In the genomic region with DNA sequence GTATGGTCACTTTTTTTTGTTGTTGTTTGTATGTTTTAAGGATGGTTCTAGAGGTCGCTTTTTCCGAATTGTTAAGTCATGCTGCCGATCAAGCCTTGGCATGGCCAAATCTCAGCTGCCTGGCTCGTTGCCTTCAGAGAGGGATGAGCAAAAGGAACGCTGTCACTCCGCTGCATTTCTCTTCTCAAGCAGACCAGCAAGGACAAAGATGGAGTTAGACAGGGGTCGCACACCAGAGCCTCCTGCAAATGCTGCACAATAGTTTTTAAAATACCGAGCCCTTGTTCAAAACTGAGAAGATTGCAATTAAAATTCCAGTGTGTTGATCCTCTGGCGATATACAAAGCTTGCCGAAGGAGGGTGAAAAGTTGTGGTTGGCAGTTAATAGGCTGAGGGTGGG, we compare ENCODE assay signal across 18 mouse cellular contexts.
"Had no signal": no experiment of that assay in that cellular context is flagged by ENCODE, and none has a peak within 500 bp of the region (broad histone marks: within the 10 kb centered on the region; RNA-seq: fewer than 3 reads in every experiment).

No protein-coding gene starts in this region.

- ATAC-seq: liver, postnatal 0 days; lung, postnatal 0 days; midbrain, embryonic 16.5 days had no signal

- H3K4me3 ChIP-seq: lung, embryonic 15.5 days; megakaryocyte, embryonic 14.5 days; midbrain, embryonic 12.5 days; neural tube, embryonic 12.5 days; stomach, embryonic 15.5 days had no signal

- DNase-seq: liver, postnatal 0 days; lung, adult 2 months; lung, postnatal 14 days; lung, postnatal 36 days; midbrain, embryonic 14.5 days; right cerebral cortex, postnatal 14 days; thymus, adult 2 months; thymus, postnatal 25 days; thymus, postnatal 4 days had no signal

- H3K9ac ChIP-seq: liver, postnatal 0 days; lung, embryonic 15.5 days; midbrain, embryonic 12.5 days; neural tube, embryonic 12.5 days; stomach, embryonic 15.5 days had no signal

- H3K4me1 ChIP-seq: lung, embryonic 15.5 days; midbrain, embryonic 12.5 days; stomach, embryonic 15.5 days had no signal

- H3K9me3 ChIP-seq: lung, embryonic 15.5 days; midbrain, embryonic 12.5 days; neural tube, embryonic 12.5 days; stomach, embryonic 15.5 days had no signal

- H3K27ac ChIP-seq: lung, embryonic 15.5 days; macrophage; midbrain, embryonic 12.5 days; neural tube, embryonic 12.5 days; stomach, embryonic 15.5 days; stomach, postnatal 0 days had no signal

- H3K27me3 ChIP-seq: lung, embryonic 15.5 days; megakaryocyte, embryonic 14.5 days; midbrain, embryonic 12.5 days; neural tube, embryonic 12.5 days; stomach, embryonic 15.5 days had no signal

- H3K4me2 ChIP-seq: lung, embryonic 15.5 days; midbrain, embryonic 12.5 days; neural tube, embryonic 12.5 days; stomach, embryonic 15.5 days had no signal

- H3K36me3 ChIP-seq: lung, embryonic 15.5 days; midbrain, embryonic 12.5 days; neural tube, embryonic 12.5 days; stomach, embryonic 15.5 days had no signal
